Mouse (Mus musculus): ENCODE data around the gene Tmem175. TPM values are rescaled to one million over a fixed set of nuclear protein-coding genes. Genes with fewer than 3 reads are reported as not detected.
A peak's percentile ranks its signal among the peaks of the same experiment; 100 is the strongest.

Gene Tmem175
- 6.0 and 9.9 TPM in 2 replicates for total RNA-seq (2014; rRNA removed)
- polyA plus RNA-seq (2012; rRNA removed) = 19.4 TPM in 2 replicates

GRCm38 (mm10) chr5:108629634-108630483 lies at the start of gene Tmem175, which contains the start of gene Gak:
TSS of gene Tmem175 (plus strand) at chr5:108629770.
TSS of gene Gak (minus strand) at chr5:108629755.
- peak; percentile 93 for DNase-seq (ENCODE audit: extremely low read depth, low read depth, low spot score)
- H3K27me3 ChIP-seq (ENCODE audit: control insufficient read depth, insufficient read depth, low read length) = no peaks in the 10 kb centered on the region
- under 1% methylated on average over 58 of the region's 58 CpGs for WGBS
- peak within 1 kb of the TSS; percentile 93 for H3K9ac ChIP-seq (ENCODE audit: low read depth, low read length)
- peaks cover 25% of the 10 kb centered on the region for H3K79me2 ChIP-seq (ENCODE audit: control insufficient read depth, insufficient read depth, low read length)
- peak within 1 kb of the TSS; percentile 86 for H3K4me3 ChIP-seq (ENCODE audit: insufficient read depth, low read depth, low read length)
- H3K27ac ChIP-seq (replicated peaks; ENCODE audit: insufficient read depth, low read depth, low read length) = peak within 1 kb of the TSS; percentile 79
- TF ChIP-seq CTCF (IDR thresholded peaks at IDR 0.05; ENCODE audit: low read depth, low read length) (no peak), POLR2A (IDR thresholded peaks at IDR 0.05; ENCODE audit: extremely low read depth, insufficient read depth, low read length) (peak; percentile 92)
- no peaks in the 10 kb centered on the region for H3K36me3 ChIP-seq (ENCODE audit: control insufficient read depth, insufficient read depth, low read length)
- peaks cover 10% of the 10 kb centered on the region; the same call in 1 of the 2 replicates for H3K4me1 ChIP-seq (ENCODE audit: control insufficient read depth, insufficient read depth, low read length)

- H3K9ac ChIP-seq (ENCODE audit: low read depth, low read length) = no peak overlapping the region
- no peaks in the 10 kb centered on the region for H3K79me2 ChIP-seq (ENCODE audit: control insufficient read depth, insufficient read depth, low read length)
- WGBS = 93% methylated on average over 3 of the region's 3 CpGs
- no peak for DNase-seq (ENCODE audit: extremely low read depth, low read depth, low spot score)
- H3K27ac ChIP-seq (replicated peaks; ENCODE audit: insufficient read depth, low read depth, low read length) = no peak overlapping the region
- no peak overlapping the region for H3K4me3 ChIP-seq (ENCODE audit: insufficient read depth, low read depth, low read length)
- H3K36me3 ChIP-seq (ENCODE audit: control insufficient read depth, insufficient read depth, low read length) = peaks cover 73% of the 10 kb centered on the region
- no peaks in the 10 kb centered on the region for H3K4me1 ChIP-seq (ENCODE audit: control insufficient read depth, insufficient read depth, low read length)
- H3K27me3 ChIP-seq (ENCODE audit: control insufficient read depth, insufficient read depth, low read length) = no peaks in the 10 kb centered on the region
- no peak for TF ChIP-seq CTCF (IDR thresholded peaks at IDR 0.05; ENCODE audit: low read depth, low read length)
- TF ChIP-seq POLR2A (IDR thresholded peaks at IDR 0.05; ENCODE audit: extremely low read depth, insufficient read depth, low read length) = no peak
Observed at GRCm38 (mm10) chr5:108581361-108581891, 48.1 kb upstream of the Tmem175 start.

DNA sequence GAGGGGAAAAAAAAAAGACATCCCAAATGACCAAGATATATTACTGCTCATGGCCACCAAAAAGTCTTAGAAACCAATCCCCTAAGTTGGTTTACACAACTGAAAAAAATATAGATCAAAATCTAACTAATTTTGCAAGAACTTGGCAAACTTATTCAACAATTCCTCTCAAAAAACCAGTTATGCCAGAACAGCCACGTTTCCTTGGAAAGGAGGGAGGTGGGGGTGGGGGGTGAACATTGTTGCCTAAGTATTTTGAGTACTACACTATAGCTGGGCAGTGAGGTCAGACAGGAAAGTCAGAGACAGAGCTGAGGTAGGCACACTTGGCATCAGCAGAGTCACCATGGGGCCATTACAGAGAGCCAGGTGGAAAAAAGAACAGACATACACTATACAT lies 29.6 kb upstream of the Tmem175 start:
- no peaks in the 10 kb centered on the region for H3K27me3 ChIP-seq (ENCODE audit: control insufficient read depth, insufficient read depth, low read length)
- no peaks in the 10 kb centered on the region for H3K79me2 ChIP-seq (ENCODE audit: control insufficient read depth, insufficient read depth, low read length)
- TF ChIP-seq CTCF (IDR thresholded peaks at IDR 0.05; ENCODE audit: low read depth, low read length) (no peak), POLR2A (IDR thresholded peaks at IDR 0.05; ENCODE audit: extremely low read depth, insufficient read depth, low read length) (no peak)
- no peak for DNase-seq (ENCODE audit: extremely low read depth, low read depth, low spot score)
- WGBS = 43% methylated on average over 1 of the region's 1 CpGs
- H3K36me3 ChIP-seq (ENCODE audit: control insufficient read depth, insufficient read depth, low read length) = peaks cover 92% of the 10 kb centered on the region
- no peak overlapping the region for H3K4me3 ChIP-seq (ENCODE audit: insufficient read depth, low read depth, low read length)
- no peak overlapping the region for H3K27ac ChIP-seq (replicated peaks; ENCODE audit: insufficient read depth, low read depth, low read length)
- H3K9ac ChIP-seq (ENCODE audit: low read depth, low read length) = no peak overlapping the region
- H3K4me1 ChIP-seq (ENCODE audit: control insufficient read depth, insufficient read depth, low read length) = no peaks in the 10 kb centered on the region

- 84% methylated on average over 9 of the region's 9 CpGs for WGBS
- Histone ChIP-seq H3K27ac (replicated peaks; ENCODE audit: insufficient read depth, low read depth, low read length) (no peak overlapping the region), H3K79me2 (ENCODE audit: control insufficient read depth, insufficient read depth, low read length) (no peaks in the 10 kb centered on the region), H3K4me3 (ENCODE audit: insufficient read depth, low read depth, low read length) (no peak overlapping the region), H3K9ac (ENCODE audit: low read depth, low read length) (no peak overlapping the region), H3K27me3 (ENCODE audit: control insufficient read depth, insufficient read depth, low read length) (no peaks in the 10 kb centered on the region), H3K4me1 (ENCODE audit: control insufficient read depth, insufficient read depth, low read length) (no peaks in the 10 kb centered on the region), H3K36me3 (ENCODE audit: control insufficient read depth, insufficient read depth, low read length) (peaks cover 89% of the 10 kb centered on the region)
- TF ChIP-seq CTCF (IDR thresholded peaks at IDR 0.05; ENCODE audit: low read depth, low read length) (no peak), POLR2A (IDR thresholded peaks at IDR 0.05; ENCODE audit: extremely low read depth, insufficient read depth, low read length) (no peak)
- no peak for DNase-seq (ENCODE audit: extremely low read depth, low read depth, low spot score)
Observed at GRCm38 (mm10) chr5:108602537-108602936, 27.0 kb upstream of the Tmem175 start.

- no peak overlapping the region for H3K27ac ChIP-seq (replicated peaks; ENCODE audit: insufficient read depth, low read depth, low read length)
- peaks cover 84% of the 10 kb centered on the region for H3K36me3 ChIP-seq (ENCODE audit: control insufficient read depth, insufficient read depth, low read length)
- no peaks in the 10 kb centered on the region for H3K27me3 ChIP-seq (ENCODE audit: control insufficient read depth, insufficient read depth, low read length)
- no peak overlapping the region for H3K4me3 ChIP-seq (ENCODE audit: insufficient read depth, low read depth, low read length)
- no peaks in the 10 kb centered on the region; the same call in 1 of the 2 replicates for H3K79me2 ChIP-seq (ENCODE audit: control insufficient read depth, insufficient read depth, low read length)
- no peaks in the 10 kb centered on the region for H3K4me1 ChIP-seq (ENCODE audit: control insufficient read depth, insufficient read depth, low read length)
- H3K9ac ChIP-seq (ENCODE audit: low read depth, low read length) = no peak overlapping the region
- DNase-seq (ENCODE audit: extremely low read depth, low read depth, low spot score) = no peak
- TF ChIP-seq POLR2A (IDR thresholded peaks at IDR 0.05; ENCODE audit: extremely low read depth, insufficient read depth, low read length) = no peak
- no peak for TF ChIP-seq CTCF (IDR thresholded peaks at IDR 0.05; ENCODE audit: low read depth, low read length)
- 91% methylated on average over 1 of the region's 1 CpGs for WGBS
Observed at GRCm38 (mm10) chr5:108610426-108610825, 19.1 kb upstream of the Tmem175 start.

All from liver, adult 2 months (tissue).